Mouse (Mus musculus): ENCODE measurements around the gene Ccn6.
A peak's percentile ranks its signal among the peaks of the same experiment; 100 is the strongest.
"Not testable (repeated sequence)": the region's sequence is repeated elsewhere in the genome, so short reads cannot be mapped to it uniquely, and the experiment has no call there.

Gene Ccn6

GRCm38 (mm10) chr10:39163694-39164093 lies at the start of gene Ccn6:
Ccn6 (minus strand) TSS chr10:39163794.
- no peak for DNase-seq (ENCODE audit: low spot score in 2 of 2)

GRCm38 (mm10) chr10:39210031-39210430 lies 46.4 kb upstream of the Ccn6 start:
- no peak for DNase-seq (ENCODE audit: low spot score in 2 of 2)

DNA sequence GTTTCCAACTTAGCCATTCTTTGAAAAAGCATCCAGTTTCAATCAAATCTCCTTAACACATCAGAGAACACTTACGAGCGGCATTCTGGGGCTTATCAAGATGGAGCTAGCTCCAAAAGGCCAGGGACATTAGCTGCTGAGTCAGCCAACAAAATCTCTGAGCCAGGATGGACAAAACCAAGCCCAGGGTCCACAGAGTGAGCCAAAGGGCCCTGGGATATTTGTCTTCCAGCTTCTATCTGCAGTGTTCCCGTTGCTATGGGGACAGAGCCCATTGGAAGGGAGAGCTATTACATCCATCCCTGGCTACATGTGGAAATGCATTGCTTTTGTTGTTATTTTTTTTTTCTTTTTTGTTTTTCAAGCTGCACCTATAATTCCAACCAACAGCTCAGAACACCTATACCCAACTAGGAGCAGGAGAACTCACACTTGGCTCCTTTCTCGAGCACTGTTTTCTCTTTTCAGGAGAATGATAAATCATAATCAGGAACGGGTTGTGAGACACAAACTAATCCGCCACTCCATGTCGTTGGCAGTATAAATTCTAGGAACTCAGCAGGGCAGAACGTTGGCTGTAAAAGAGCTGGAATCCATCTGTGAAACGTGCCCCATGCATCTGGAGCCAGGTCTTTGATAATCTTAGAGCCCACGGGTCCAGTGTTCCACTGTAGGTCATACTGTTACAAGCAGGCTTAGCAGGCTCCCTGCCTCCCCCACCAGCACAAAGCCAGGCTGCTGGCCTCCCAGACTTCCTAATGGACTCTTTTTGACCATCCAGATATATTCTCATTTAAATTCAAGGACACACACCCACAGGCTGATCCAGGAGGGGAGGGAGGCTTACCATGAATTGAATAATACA lies 45.8 kb upstream of the Ccn6 start:
- no peak for DNase-seq (ENCODE audit: low spot score in 2 of 2)

DNA sequence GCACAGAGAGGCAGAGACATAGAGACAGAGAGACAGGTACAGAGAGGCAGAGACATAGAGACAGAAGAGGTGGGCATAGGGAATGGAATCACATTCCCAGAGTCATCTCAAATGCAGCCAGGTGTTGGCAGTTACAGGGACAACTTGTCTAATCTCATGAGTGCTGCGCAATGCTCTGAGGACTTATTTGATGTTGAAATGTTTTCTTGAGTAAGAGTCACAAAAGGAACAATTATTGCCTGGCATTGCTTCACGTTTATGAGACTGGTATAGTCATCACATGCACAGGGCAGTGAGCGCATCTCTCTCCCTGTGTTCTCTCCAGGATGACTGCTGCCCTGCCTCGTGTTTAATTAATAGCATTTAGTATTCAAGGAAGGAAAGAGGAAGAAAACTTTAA lies 45.1 kb upstream of the Ccn6 start:
- no peak for DNase-seq (ENCODE audit: low spot score in 2 of 2)

GRCm38 (mm10) chr10:39207310-39207855 lies 43.8 kb upstream of the Ccn6 start:
- no peak for DNase-seq (ENCODE audit: low spot score in 2 of 2)

DNA sequence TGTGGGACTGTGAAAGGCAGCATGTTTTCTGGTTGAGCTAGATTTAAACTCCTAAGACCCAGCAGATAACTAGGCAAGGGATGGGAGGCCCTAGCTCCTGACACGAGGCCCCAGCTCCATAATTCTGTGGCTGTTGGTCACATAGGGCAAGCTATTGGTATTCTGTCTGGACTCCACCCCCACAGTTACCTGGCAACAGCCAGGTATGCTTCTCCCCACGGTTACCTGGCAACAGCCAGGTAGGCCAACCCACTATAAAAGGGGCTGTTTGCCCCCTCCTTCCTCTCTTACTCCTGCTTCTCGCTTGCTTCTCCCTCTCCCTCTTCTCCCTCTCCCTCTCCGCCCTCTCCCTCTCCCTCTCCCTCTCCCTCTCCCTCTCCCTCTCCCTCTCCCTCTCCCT lies 38.9 kb upstream of the Ccn6 start:
- DNase-seq (ENCODE audit: low spot score in 2 of 2), result no peak

- DNase-seq (ENCODE audit: low spot score in 2 of 2), result not testable (repeated sequence)
Observed at GRCm38 (mm10) chr10:39198216-39198615, 34.6 kb upstream of the Ccn6 start.

GRCm38 (mm10) chr10:39192673-39193072 lies 29.1 kb upstream of the Ccn6 start:
- peak; percentile 75 to 76 for DNase-seq (ENCODE audit: low spot score in 2 of 2)

DNA sequence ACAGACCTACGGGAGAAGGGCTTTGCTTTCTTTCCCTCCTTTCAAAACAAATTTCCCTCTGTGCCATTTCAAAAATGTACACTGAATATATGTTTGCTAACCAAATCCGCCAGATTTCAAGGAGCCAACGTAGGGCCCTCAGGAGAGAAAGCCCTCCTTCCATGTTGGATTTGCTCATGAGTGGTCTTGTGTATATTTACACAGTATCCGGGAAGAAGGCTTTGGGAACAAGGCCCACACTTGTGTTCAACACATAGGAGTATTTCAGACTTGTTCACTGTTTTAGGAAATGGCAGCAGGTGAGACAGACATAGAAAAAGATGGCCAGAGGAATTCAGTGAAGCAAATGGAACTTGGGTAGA lies 21.9 kb upstream of the Ccn6 start:
- no peak for DNase-seq (ENCODE audit: low spot score in 2 of 2)

DNA sequence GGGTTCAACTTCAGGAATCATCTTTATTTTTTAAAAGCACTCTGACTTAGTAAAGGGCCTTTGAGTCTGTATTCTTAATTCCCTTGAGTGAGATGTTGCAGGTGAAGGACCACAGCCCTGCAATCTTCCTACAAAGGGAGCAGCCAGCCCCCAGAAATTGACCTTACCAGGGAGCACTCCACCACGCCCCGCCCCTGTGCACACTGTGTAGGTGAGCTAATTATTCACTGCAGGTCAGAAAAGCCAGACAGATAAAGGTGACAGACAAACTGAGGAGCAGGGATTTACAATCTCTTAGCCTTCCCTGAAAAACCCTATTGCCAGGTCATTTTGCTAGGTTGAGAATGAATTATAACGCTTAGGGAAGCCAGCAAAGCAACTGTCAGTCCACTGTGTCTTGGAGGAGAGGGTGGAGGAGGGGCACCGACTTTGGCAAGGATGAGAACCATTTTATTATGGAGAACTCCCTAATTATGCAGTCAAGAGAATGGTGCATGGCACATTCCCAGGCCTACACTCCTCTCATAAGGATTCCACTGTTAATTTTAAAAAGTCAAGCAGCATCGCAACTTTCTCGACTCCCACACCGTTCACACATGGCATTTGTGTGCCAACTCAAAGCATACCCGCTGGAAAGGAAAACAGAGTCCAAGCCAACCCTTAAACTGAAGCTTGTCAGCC lies 21.4 kb upstream of the Ccn6 start:
- DNase-seq (ENCODE audit: low spot score in 2 of 2), result no peak

DNA sequence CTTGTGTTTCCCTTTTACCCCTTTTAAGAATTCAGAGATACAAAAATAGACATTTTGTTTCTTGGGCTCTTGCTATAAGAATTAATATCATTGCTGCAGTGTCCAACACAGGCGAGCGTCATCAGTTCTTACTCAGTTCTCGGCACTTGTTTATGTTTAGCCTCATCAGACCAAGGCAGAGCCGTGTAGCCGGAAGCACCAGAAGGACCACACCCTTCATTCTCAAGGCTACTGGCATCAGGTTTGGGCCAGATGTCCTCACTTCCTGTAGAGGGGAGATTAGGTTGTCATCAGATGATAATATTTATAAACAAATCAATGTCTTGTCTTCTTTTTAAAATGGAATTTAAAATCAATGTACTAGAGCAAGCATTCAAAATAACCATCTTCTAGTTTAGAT lies 13.4 kb upstream of the Ccn6 start:
- DNase-seq (ENCODE audit: low spot score in 2 of 2), result no peak

DNA sequence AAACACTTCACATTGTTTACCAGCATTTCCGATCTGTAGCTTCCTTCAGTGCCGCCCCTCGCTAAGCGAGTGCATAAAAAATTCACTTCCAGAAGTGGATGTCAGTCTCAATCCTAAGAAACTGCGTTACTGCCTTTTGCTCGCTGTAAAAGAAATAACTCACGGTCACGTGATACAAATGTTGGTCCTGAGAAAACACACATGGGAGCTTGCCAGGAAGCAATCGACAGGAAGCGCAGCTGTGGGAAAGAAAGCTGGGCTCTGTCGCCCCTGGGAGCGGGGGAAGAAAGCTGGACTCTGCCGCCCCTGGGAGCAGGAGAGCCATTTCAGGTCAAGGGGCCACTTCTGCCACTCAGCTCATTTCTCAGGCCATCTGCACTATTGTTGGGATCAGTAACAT lies 9.5 kb upstream of the Ccn6 start:
- DNase-seq (ENCODE audit: low spot score in 2 of 2), result no peak

DNA sequence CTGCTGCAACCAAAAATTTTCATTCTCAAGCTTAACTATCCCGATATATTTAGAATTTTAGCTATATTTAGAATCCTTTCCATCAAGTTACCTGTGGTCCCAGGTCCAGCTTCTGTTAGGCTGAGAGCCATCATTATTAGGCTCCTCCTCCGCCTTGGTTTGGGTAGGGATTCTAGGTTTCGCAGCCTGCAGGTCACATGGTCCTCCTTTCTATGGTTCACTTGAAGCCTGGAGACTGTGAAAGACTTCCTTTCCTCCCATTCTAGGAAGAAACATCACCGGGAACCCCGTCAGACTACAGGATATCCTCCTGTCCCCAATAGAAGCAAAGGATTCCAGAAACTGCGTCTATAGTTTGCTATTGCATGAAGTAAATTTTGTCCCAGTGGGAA lies 8.9 kb upstream of the Ccn6 start:
- DNase-seq (ENCODE audit: low spot score in 2 of 2), result no peak

DNA sequence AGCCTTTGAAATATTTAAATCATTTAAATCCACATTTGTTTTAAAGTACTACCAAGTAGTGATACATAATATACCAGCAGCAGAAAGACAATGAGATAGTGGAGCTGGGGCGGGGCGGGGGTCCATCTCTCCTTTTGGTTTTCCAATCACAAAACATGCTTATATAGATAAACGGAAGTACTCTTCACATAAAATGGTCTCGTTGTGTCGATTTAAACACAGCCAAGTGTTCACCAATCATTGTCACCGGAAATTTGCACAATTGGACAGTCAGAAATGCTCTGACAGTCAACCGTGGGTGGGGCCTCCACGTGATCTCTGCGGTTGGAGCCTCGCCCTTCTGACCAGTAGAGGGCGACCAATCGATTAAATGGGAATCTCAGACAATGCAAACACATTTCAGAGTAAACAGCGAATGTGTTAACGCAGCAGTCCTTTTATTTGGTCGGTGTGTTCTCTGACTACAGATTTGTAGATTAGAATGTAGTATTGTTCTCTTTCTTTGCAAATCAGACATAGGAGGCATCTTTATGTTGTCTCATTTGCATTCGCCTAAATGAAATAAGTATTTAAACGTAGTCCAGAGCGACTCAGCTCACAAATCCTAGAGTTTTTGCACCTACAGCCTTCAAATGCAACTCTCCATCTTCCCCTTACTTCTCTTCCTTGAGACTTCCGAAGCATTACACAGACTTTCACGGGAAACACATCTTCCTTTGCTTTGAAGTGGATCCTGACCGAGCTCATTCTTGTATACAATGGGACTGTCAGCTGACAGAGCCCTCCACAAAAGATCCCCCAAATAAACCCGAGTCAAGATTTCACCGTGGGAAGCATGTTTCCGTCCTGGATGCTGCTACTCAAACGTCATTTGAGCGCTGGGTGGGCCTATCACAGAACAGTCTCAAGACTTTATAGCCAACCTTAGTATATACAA lies 8.3 kb upstream of the Ccn6 start:
- DNase-seq (ENCODE audit: low spot score in 2 of 2), result peak; percentile 95 to 96

DNA sequence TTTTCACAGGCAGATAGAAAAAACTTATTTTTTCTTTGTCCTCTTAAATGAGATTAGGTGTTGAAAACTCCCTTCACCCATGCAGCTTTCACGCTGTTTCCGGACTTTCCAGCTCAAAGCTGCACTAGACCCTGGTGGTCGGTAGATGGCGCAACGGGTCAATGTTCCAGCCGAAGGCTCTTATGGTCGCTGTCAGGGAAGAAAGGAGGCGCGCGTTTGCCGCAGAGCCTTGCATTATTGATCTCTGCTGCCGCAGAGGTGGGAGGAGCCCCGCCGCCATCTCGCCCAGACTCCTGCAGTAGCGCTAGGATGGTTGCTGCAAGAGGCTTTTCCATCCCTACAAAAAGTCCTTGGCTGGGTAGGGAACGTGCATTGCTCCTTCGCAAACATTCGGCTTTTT lies 7.5 kb upstream of the Ccn6 start:
- DNase-seq (ENCODE audit: low spot score in 2 of 2), result peak; percentile 91 to 92

DNA sequence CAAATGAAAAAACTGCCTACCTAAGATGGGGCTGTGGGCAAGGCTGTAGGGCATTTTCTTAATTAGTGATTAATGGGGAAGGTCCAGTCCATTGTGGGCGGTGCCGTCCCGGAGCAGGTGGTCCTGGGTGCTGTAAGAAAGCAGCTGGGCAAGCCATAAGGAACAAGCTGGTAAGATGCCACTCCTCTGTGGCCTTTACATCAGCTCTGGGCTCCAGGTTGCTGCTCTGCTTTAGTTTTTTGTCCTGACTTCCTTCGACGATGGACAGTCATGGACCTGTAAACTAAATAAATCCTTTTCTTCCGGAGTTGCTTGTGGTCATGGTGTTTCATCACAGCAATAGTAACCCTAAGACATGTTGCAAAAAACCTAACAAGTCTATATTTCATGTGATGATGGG lies 7.1 kb upstream of the Ccn6 start:
- DNase-seq (ENCODE audit: low spot score in 2 of 2), result no peak

GRCm38 (mm10) chr10:39170181-39170580 lies 6.6 kb upstream of the Ccn6 start:
- peak; percentile 65 to 77 for DNase-seq (ENCODE audit: low spot score in 2 of 2)

GRCm38 (mm10) chr10:39169642-39170041 lies 6.0 kb upstream of the Ccn6 start:
- DNase-seq (ENCODE audit: low spot score in 2 of 2), result no peak

DNA sequence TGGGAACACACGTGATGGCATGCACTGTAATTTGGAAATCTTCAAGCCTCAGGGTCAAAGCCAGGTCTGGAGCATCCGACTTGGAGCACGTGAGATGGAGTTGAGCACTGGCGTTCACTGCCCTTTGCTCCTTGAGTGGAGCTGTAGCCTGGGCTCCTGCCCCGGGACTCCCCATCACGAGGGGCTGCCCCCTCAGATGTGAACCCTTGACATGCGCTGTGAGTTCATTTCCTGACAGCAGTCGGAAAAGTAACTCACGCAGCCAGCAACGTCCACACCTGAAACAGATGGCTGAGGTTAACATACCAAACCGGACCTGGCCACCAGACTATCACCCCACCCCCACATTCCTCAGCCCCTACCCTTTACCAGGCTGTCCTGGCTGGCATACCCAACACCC lies 4.0 kb upstream of the Ccn6 start:
- no peak for DNase-seq (ENCODE audit: low spot score in 2 of 2)

- no peak for DNase-seq (ENCODE audit: low spot score in 2 of 2)
Observed at GRCm38 (mm10) chr10:39165632-39166115, 2.1 kb upstream of the Ccn6 start.

- no peak for DNase-seq (ENCODE audit: low spot score in 2 of 2)
Observed at GRCm38 (mm10) chr10:39162666-39163484, 719 bp downstream of the Ccn6 start.

Data from natural killer cell, adult 2 months (primary cell).